Mouse (Mus musculus) CH12.LX (cell line): ENCODE results near the gene Zmynd10. TPM values are rescaled to one million over a fixed set of nuclear protein-coding genes. Genes with fewer than 3 reads are reported as not detected.

ENCODE experiments used
- DNase-seq: peaks from one replicate; pipeline ENCODE4 v3.0.0-alpha.2; 2013; ENCODE audit errors: extremely low read depth
- H3K27ac ChIP-seq: 2 replicates; pipeline ENCODE4 v1.5.1; 2012; ENCODE audit warnings: low read depth, mild to moderate bottlenecking, control low read depth, moderate library complexity; ENCODE audit not compliant: insufficient read depth
- H3K27me3 ChIP-seq: replicated peaks from 2 replicates; pipeline ENCODE3; 2012; ENCODE audit warnings: inconsistent platforms
- H3K36me3 ChIP-seq, 2 experiments: replicated peaks in 1 of 2; 2 replicates each; pipeline versions ENCODE3 to v1.6.1; 2012; ENCODE audit warnings: inconsistent platforms in 1 of 2, low read length in 1 of 2, mild to moderate bottlenecking in 1 of 2, mixed read lengths in 1 of 2, moderate library complexity in 1 of 2; ENCODE audit not compliant: control insufficient read depth in 1 of 2, insufficient read depth in 1 of 2
- H3K4me1 ChIP-seq, 2 experiments: 2 replicates each; pipeline ENCODE4 v1.6.1; 2012; ENCODE audit warnings: inconsistent platforms in 1 of 2, moderate library complexity in 1 of 2; ENCODE audit not compliant: insufficient read depth in 2 of 2, control insufficient read depth in 1 of 2
- H3K4me2 ChIP-seq: 2 replicates; pipeline ENCODE4 v1.6.1; 2012; ENCODE audit warnings: low read depth, mild to moderate bottlenecking, control low read depth; ENCODE audit not compliant: poor library complexity, insufficient read depth, severe bottlenecking
- H3K4me3 ChIP-seq, 3 experiments: fragments of 150-350 bp in 1 of 3; sonication (generic) in 1 of 3; replicated peaks in 1 of 3; 2 replicates each; pipeline versions ENCODE3 to v1.5.1; 2011 to 2012; ENCODE audit warnings: low read depth in 2 of 3, low read length in 2 of 3, mild to moderate bottlenecking in 2 of 3, moderate library complexity in 2 of 3, control low read depth in 1 of 3, improper control_type of control experiment in 1 of 3, inconsistent platforms in 1 of 3, mixed read lengths in 1 of 3; ENCODE audit not compliant: poor library complexity in 1 of 3
- H3K79me2 ChIP-seq: replicated peaks from 2 replicates; pipeline ENCODE4 v1.6.1; 2012; ENCODE audit warnings: mild to moderate bottlenecking, moderate library complexity; ENCODE audit not compliant: control insufficient read depth, poor library complexity, insufficient read depth, severe bottlenecking; ENCODE audit errors: extremely low read depth
- H3K9ac ChIP-seq: 2 replicates; pipeline ENCODE4 v1.6.1; 2012; ENCODE audit warnings: low read depth, mild to moderate bottlenecking, control low read depth, moderate library complexity; ENCODE audit not compliant: insufficient read depth
- H3K9me3 ChIP-seq: replicated peaks from 2 replicates; pipeline ENCODE3; 2012; ENCODE audit warnings: low read length, inconsistent platforms, mixed read lengths
- BHLHE40 ChIP-seq: IDR thresholded peaks from 2 replicates; pipeline ENCODE4 v1.6.1; 2011; ENCODE audit warnings: mild to moderate bottlenecking, low read depth, low read length, improper control_type of control experiment
- CHD2 ChIP-seq: IDR thresholded peaks from 2 replicates; pipeline ENCODE4 v1.6.1; 2011; ENCODE audit warnings: low read length, improper control_type of control experiment
- CTCF ChIP-seq, 2 experiments: IDR thresholded peaks in 1 of 2; conservative IDR thresholded peaks in 1 of 2; 2 replicates each; pipeline ENCODE4 v1.5.1; 2011 to 2012; ENCODE audit warnings: low read depth in 2 of 2, low read length in 2 of 2, improper control_type of control experiment in 1 of 2, inconsistent platforms in 1 of 2, mild to moderate bottlenecking in 1 of 2, moderate library complexity in 1 of 2
- E2F4 ChIP-seq: IDR thresholded peaks from 2 replicates; pipeline ENCODE4 v1.6.1; 2011; ENCODE audit warnings: low read depth, low read length, improper control_type of control experiment; ENCODE audit not compliant: insufficient replicate concordance
- ETS1 ChIP-seq: conservative IDR thresholded peaks from 2 replicates; pipeline ENCODE4 v1.6.1; 2012; ENCODE audit warnings: low read depth, mild to moderate bottlenecking, inconsistent platforms, low read length, improper control_type of control experiment, moderate library complexity
- HCFC1 ChIP-seq: IDR thresholded peaks from 2 replicates; pipeline ENCODE4 v1.6.1; 2012; ENCODE audit warnings: low read depth, mild to moderate bottlenecking, inconsistent platforms, low read length, improper control_type of control experiment
- JUN ChIP-seq: IDR thresholded peaks from 2 replicates; pipeline ENCODE4 v1.6.1; 2011; ENCODE audit warnings: low read depth, mild to moderate bottlenecking, low read length, improper control_type of control experiment, moderate library complexity; ENCODE audit not compliant: insufficient read depth
- MAX ChIP-seq: IDR thresholded peaks from 2 replicates; pipeline ENCODE4 v1.6.1; 2011; ENCODE audit warnings: low read length, improper control_type of control experiment
- MYC ChIP-seq: IDR thresholded peaks from 2 replicates; pipeline ENCODE4 v1.6.1; 2011; ENCODE audit warnings: low read depth, mild to moderate bottlenecking, improper control_type of control experiment, low read length
- NRF1 ChIP-seq: IDR thresholded peaks from 2 replicates; pipeline ENCODE4 v1.6.1; 2014; ENCODE audit warnings: low read depth, mild to moderate bottlenecking, inconsistent platforms, low read length, improper control_type of control experiment, moderate library complexity
- PAX5 ChIP-seq: IDR thresholded peaks from 2 replicates; pipeline ENCODE4 v1.6.1; 2012; ENCODE audit warnings: low read length, inconsistent platforms, mixed read lengths
- POLR2A ChIP-seq: IDR thresholded peaks from 2 replicates; pipeline ENCODE4 v1.6.1; 2011; ENCODE audit warnings: low read depth, mild to moderate bottlenecking, improper control_type of control experiment, low read length
- RCOR1 ChIP-seq: conservative IDR thresholded peaks from 2 replicates; pipeline ENCODE4 v1.6.1; 2012; ENCODE audit warnings: low read depth, mild to moderate bottlenecking, inconsistent platforms, low read length, improper control_type of control experiment
- SIN3A ChIP-seq: IDR thresholded peaks from 2 replicates; pipeline ENCODE4 v1.6.1; 2012; ENCODE audit warnings: low read length, improper control_type of control experiment, inconsistent platforms
- SMC3 ChIP-seq: IDR thresholded peaks from 2 replicates; pipeline ENCODE4 v1.6.1; 2011; ENCODE audit warnings: low read depth, low read length, improper control_type of control experiment
- dilution Hi-C: fragments of 300-500 bp; cut with MboI; formaldehyde crosslinking; loops from 2 replicates; pipeline ENCODE4 v1.14.3; 2020; ENCODE audit warnings: low sequenced_read_pairs; ENCODE audit not compliant: extremely low pct_unique_long_range_greater_than_20kb, extremely low pct_ligation_motif_present
- in situ Hi-C: fragments of 300-500 bp; cut with MboI; formaldehyde crosslinking; loops from 3 replicates; pipeline ENCODE4 v1.14.3; 2019; ENCODE audit warnings: low sequenced_read_pairs, low pct_ligation_motif_present, low pct_unique_long_range_greater_than_20kb, mixed read lengths
- polyA plus RNA-seq: library from polyadenylated mRNA; unstranded; fragments of >175 nt; gene quantifications from 2 replicates; pipeline ENCODE4 v1.2.1, GENCODE M21; 2012; ENCODE audit warnings: low read depth; ENCODE audit not compliant: insufficient read length
- total RNA-seq, 2 experiments: library from RNA; depleted of rRNA; stranded (reverse); fragments of 300-350 nt in 1 of 2; fragments of >200 nt in 1 of 2; gene quantifications; 2 replicates each; pipeline ENCODE4 v1.2.3; 2012 to 2014

Gene Zmynd10
- total and polyA plus RNA-seq, 3 experiments = 0.34 to 0.63 TPM; not detected in 1

- Histone ChIP-seq H3K79me2 (no peaks in the 10 kb centered on the region), H3K27me3 (no peaks in the 10 kb centered on the region), H3K4me3 (no peak overlapping the region), H3K27ac (no peak overlapping the region), H3K9ac (no peak overlapping the region), H3K9me3 (no peaks in the 10 kb centered on the region), H3K4me2 (no peak overlapping the region), H3K4me1 (peaks cover 5 to 45% of the 10 kb centered on the region in 2 experiments; a peak in 2 of 4 replicates), H3K36me3 (peaks cover 29 to 39% of the 10 kb centered on the region in 2 experiments)
- in situ Hi-C loops (no loop called here), dilution Hi-C loops (no loop called here)
- no peak for TF ChIP-seq JUN
- no peak for TF ChIP-seq CTCF (conservative IDR thresholded peaks at IDR 0.05 in 1 of 2, IDR thresholded peaks at IDR 0.05 in 1 of 2; ENCODE audit: low read depth in 2 of 2, low read length in 2 of 2)
- no peak for TF ChIP-seq SMC3
- no peak for TF ChIP-seq PAX5
- TF ChIP-seq ETS1 = no peak
- no peak for TF ChIP-seq BHLHE40
- no peak for TF ChIP-seq HCFC1
- DNase-seq = no peak
Measured at GRCm38 (mm10) chr9:107544196-107544700, 2.9 kb upstream of the Zmynd10 start.

GRCm38 (mm10) chr9:107544729-107545128 lies 2.4 kb upstream of the Zmynd10 start:
- Histone ChIP-seq H3K36me3 (peaks cover 24 to 34% of the 10 kb centered on the region in 2 experiments), H3K4me3 (no peak overlapping the region), H3K27me3 (no peaks in the 10 kb centered on the region), H3K9me3 (no peaks in the 10 kb centered on the region), H3K4me2 (no peak overlapping the region), H3K79me2 (no peaks in the 10 kb centered on the region), H3K9ac (no peak overlapping the region), H3K27ac (no peak overlapping the region), H3K4me1 (peaks cover 5 to 45% of the 10 kb centered on the region in 2 experiments; a peak in 2 of 4 replicates)
- dilution Hi-C loops = no loop called here
- no peak for TF ChIP-seq CTCF (conservative IDR thresholded peaks at IDR 0.05 in 1 of 2, IDR thresholded peaks at IDR 0.05 in 1 of 2; ENCODE audit: low read depth in 2 of 2, low read length in 2 of 2)
- TF ChIP-seq NRF1 = no peak
- TF ChIP-seq PAX5 = no peak
- no peak for TF ChIP-seq CHD2
- no peak for TF ChIP-seq MAX
- TF ChIP-seq SIN3A = no peak
- no peak for TF ChIP-seq MYC
- no peak for DNase-seq
- in situ Hi-C loops = no loop called here

GRCm38 (mm10) chr9:107545199-107545598 lies 1.9 kb upstream of the Zmynd10 start:
- dilution Hi-C loops = no loop called here
- Histone ChIP-seq H3K4me3 (no peak overlapping the region), H3K4me1 (peaks cover 5 to 45% of the 10 kb centered on the region in 2 experiments; a peak in 2 of 4 replicates), H3K9me3 (no peaks in the 10 kb centered on the region), H3K4me2 (no peak overlapping the region), H3K79me2 (no peaks in the 10 kb centered on the region), H3K27ac (no peak overlapping the region), H3K36me3 (peaks cover 19 to 29% of the 10 kb centered on the region in 2 experiments), H3K9ac (no peak overlapping the region), H3K27me3 (no peaks in the 10 kb centered on the region)
- TF ChIP-seq E2F4 = no peak
- no peak for TF ChIP-seq MYC
- TF ChIP-seq RCOR1 = no peak
- TF ChIP-seq PAX5 = no peak
- TF ChIP-seq POLR2A = no peak
- in situ Hi-C loops = no loop called here
- no peak for DNase-seq
